Mouse (Mus musculus) CH12.LX (cell line): Measurements from ENCODE around the gene Hdac5. TPM values are rescaled to one million over a fixed set of nuclear protein-coding genes. Genes with fewer than 3 reads are reported as not detected.

ENCODE experiments used
- DNase-seq: peaks from one replicate; pipeline ENCODE4 v3.0.0-alpha.2; 2013; ENCODE audit errors: extremely low read depth
- H3K27ac ChIP-seq: 2 replicates; pipeline ENCODE4 v1.5.1; 2012; ENCODE audit warnings: low read depth, mild to moderate bottlenecking, control low read depth, moderate library complexity; ENCODE audit not compliant: insufficient read depth
- H3K27me3 ChIP-seq: replicated peaks from 2 replicates; pipeline ENCODE3; 2012; ENCODE audit warnings: inconsistent platforms
- H3K36me3 ChIP-seq, 2 experiments: replicated peaks in 1 of 2; 2 replicates each; pipeline versions ENCODE3 to v1.6.1; 2012; ENCODE audit warnings: inconsistent platforms in 1 of 2, low read length in 1 of 2, mild to moderate bottlenecking in 1 of 2, mixed read lengths in 1 of 2, moderate library complexity in 1 of 2; ENCODE audit not compliant: control insufficient read depth in 1 of 2, insufficient read depth in 1 of 2
- H3K4me1 ChIP-seq, 2 experiments: 2 replicates each; pipeline ENCODE4 v1.6.1; 2012; ENCODE audit warnings: inconsistent platforms in 1 of 2, moderate library complexity in 1 of 2; ENCODE audit not compliant: insufficient read depth in 2 of 2, control insufficient read depth in 1 of 2
- H3K4me2 ChIP-seq: 2 replicates; pipeline ENCODE4 v1.6.1; 2012; ENCODE audit warnings: low read depth, mild to moderate bottlenecking, control low read depth; ENCODE audit not compliant: poor library complexity, insufficient read depth, severe bottlenecking
- H3K4me3 ChIP-seq, 3 experiments: fragments of 150-350 bp in 1 of 3; sonication (generic) in 1 of 3; replicated peaks in 1 of 3; 2 replicates each; pipeline versions ENCODE3 to v1.5.1; 2011 to 2012; ENCODE audit warnings: low read depth in 2 of 3, low read length in 2 of 3, mild to moderate bottlenecking in 2 of 3, moderate library complexity in 2 of 3, control low read depth in 1 of 3, improper control_type of control experiment in 1 of 3, inconsistent platforms in 1 of 3, mixed read lengths in 1 of 3; ENCODE audit not compliant: poor library complexity in 1 of 3
- H3K79me2 ChIP-seq: replicated peaks from 2 replicates; pipeline ENCODE4 v1.6.1; 2012; ENCODE audit warnings: mild to moderate bottlenecking, moderate library complexity; ENCODE audit not compliant: control insufficient read depth, poor library complexity, insufficient read depth, severe bottlenecking; ENCODE audit errors: extremely low read depth
- H3K9ac ChIP-seq: 2 replicates; pipeline ENCODE4 v1.6.1; 2012; ENCODE audit warnings: low read depth, mild to moderate bottlenecking, control low read depth, moderate library complexity; ENCODE audit not compliant: insufficient read depth
- H3K9me3 ChIP-seq: replicated peaks from 2 replicates; pipeline ENCODE3; 2012; ENCODE audit warnings: low read length, inconsistent platforms, mixed read lengths
- BHLHE40 ChIP-seq: IDR thresholded peaks from 2 replicates; pipeline ENCODE4 v1.6.1; 2011; ENCODE audit warnings: mild to moderate bottlenecking, low read depth, low read length, improper control_type of control experiment
- CHD2 ChIP-seq: IDR thresholded peaks from 2 replicates; pipeline ENCODE4 v1.6.1; 2011; ENCODE audit warnings: low read length, improper control_type of control experiment
- E2F4 ChIP-seq: IDR thresholded peaks from 2 replicates; pipeline ENCODE4 v1.6.1; 2011; ENCODE audit warnings: low read depth, low read length, improper control_type of control experiment; ENCODE audit not compliant: insufficient replicate concordance
- ELF1 ChIP-seq: IDR thresholded peaks from 2 replicates; pipeline ENCODE4 v1.6.1; 2014; ENCODE audit warnings: low read depth, mild to moderate bottlenecking, inconsistent platforms, low read length, improper control_type of control experiment
- JUND ChIP-seq: conservative IDR thresholded peaks from 2 replicates; pipeline ENCODE4 v1.6.1; 2011; ENCODE audit warnings: low read depth, low read length, improper control_type of control experiment
- MAX ChIP-seq: IDR thresholded peaks from 2 replicates; pipeline ENCODE4 v1.6.1; 2011; ENCODE audit warnings: low read length, improper control_type of control experiment
- MXI1 ChIP-seq: IDR thresholded peaks from 2 replicates; pipeline ENCODE4 v1.6.1; 2011; ENCODE audit warnings: mild to moderate bottlenecking, low read depth, low read length, improper control_type of control experiment
- NELFE ChIP-seq: IDR thresholded peaks from 2 replicates; pipeline ENCODE4 v1.6.1; 2011; ENCODE audit warnings: low read depth, low read length, improper control_type of control experiment
- NRF1 ChIP-seq: IDR thresholded peaks from 2 replicates; pipeline ENCODE4 v1.6.1; 2014; ENCODE audit warnings: low read depth, mild to moderate bottlenecking, inconsistent platforms, low read length, improper control_type of control experiment, moderate library complexity
- POLR2AphosphoS2 ChIP-seq: IDR thresholded peaks from 2 replicates; pipeline ENCODE4 v1.6.1; 2011; ENCODE audit warnings: low read depth, low read length, improper control_type of control experiment
- SMC3 ChIP-seq: IDR thresholded peaks from 2 replicates; pipeline ENCODE4 v1.6.1; 2011; ENCODE audit warnings: low read depth, low read length, improper control_type of control experiment
- TBP ChIP-seq: conservative IDR thresholded peaks from 2 replicates; pipeline ENCODE4 v1.6.1; 2011; ENCODE audit warnings: low read depth, low read length, improper control_type of control experiment
- TCF12 ChIP-seq: IDR thresholded peaks from 2 replicates; pipeline ENCODE4 v1.6.1; 2014; ENCODE audit warnings: low read depth, mild to moderate bottlenecking, inconsistent platforms, low read length, improper control_type of control experiment
- UBTF ChIP-seq: IDR thresholded peaks from 2 replicates; pipeline ENCODE4 v1.6.1; 2012; ENCODE audit warnings: low read depth, mild to moderate bottlenecking, inconsistent platforms, low read length, improper control_type of control experiment, moderate library complexity
- USF1 ChIP-seq: IDR thresholded peaks from 2 replicates; pipeline ENCODE4 v1.6.1; 2014; ENCODE audit warnings: low read depth, mild to moderate bottlenecking, inconsistent platforms, low read length, improper control_type of control experiment
- ZC3H11A ChIP-seq: IDR thresholded peaks from 2 replicates; pipeline ENCODE4 v1.6.1; 2012; ENCODE audit warnings: low read depth, mild to moderate bottlenecking, inconsistent platforms, low read length, improper control_type of control experiment
- ZMIZ1 ChIP-seq: IDR thresholded peaks from 2 replicates; pipeline ENCODE4 v1.6.1; 2012; ENCODE audit warnings: low read depth, mild to moderate bottlenecking, inconsistent platforms, low read length, improper control_type of control experiment
- ZNF384 ChIP-seq: IDR thresholded peaks from 2 replicates; pipeline ENCODE4 v1.6.1; 2012; ENCODE audit warnings: low read depth, low read length, improper control_type of control experiment, inconsistent platforms
- dilution Hi-C: fragments of 300-500 bp; cut with MboI; formaldehyde crosslinking; loops from 2 replicates; pipeline ENCODE4 v1.14.3; 2020; ENCODE audit warnings: low sequenced_read_pairs; ENCODE audit not compliant: extremely low pct_unique_long_range_greater_than_20kb, extremely low pct_ligation_motif_present
- in situ Hi-C: fragments of 300-500 bp; cut with MboI; formaldehyde crosslinking; loops from 3 replicates; pipeline ENCODE4 v1.14.3; 2019; ENCODE audit warnings: low sequenced_read_pairs, low pct_ligation_motif_present, low pct_unique_long_range_greater_than_20kb, mixed read lengths
- polyA plus RNA-seq: library from polyadenylated mRNA; unstranded; fragments of >175 nt; gene quantifications from 2 replicates; pipeline ENCODE4 v1.2.1, GENCODE M21; 2012; ENCODE audit warnings: low read depth; ENCODE audit not compliant: insufficient read length
- total RNA-seq, 2 experiments: library from RNA; depleted of rRNA; stranded (reverse); fragments of 300-350 nt in 1 of 2; fragments of >200 nt in 1 of 2; gene quantifications; 2 replicates each; pipeline ENCODE4 v1.2.3; 2012 to 2014

The Hdac5 gene
- total and polyA plus RNA-seq, 3 experiments = 24.9 to 49.6 (median 46.4) TPM

DNA sequence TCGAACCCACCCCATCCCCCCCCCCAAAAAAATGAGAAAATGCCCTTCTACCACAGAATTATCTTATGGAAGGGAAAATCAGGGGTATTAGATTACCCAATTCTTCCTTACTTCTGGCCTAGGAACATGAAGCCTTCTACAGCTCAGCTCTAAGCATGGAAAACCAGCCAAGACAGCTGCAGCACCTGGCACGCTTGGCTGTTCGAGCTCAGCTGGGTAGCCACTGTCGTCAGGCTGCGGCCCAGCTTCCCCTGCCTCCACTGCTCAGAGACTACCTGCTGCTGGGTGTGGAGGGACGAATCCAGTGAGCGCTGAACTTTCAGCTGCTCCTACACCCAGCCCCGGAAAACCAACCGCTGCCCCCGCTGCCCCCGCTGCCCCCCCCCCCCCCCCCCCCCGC, 47.8 kb upstream of the Hdac5 start:
- Histone ChIP-seq H3K4me1 (peaks cover 5 to 20% of the 10 kb centered on the region in 2 experiments), H3K27me3 (peaks cover 8% of the 10 kb centered on the region)
- TF ChIP-seq BHLHE40 (no peak), E2F4 (no peak), MXI1 (no peak), NELFE (no peak), POLR2AphosphoS2 (no peak), USF1 (no peak), NRF1 (no peak), ZMIZ1 (no peak), SMC3 (no peak), ZC3H11A (no peak), ELF1 (no peak)
- TF ChIP-seq, all 38 proteins: peak for 0
- DNase-seq = no peak
- no peak overlapping the region for H3K9ac ChIP-seq
- H3K9me3 ChIP-seq = no peaks in the 10 kb centered on the region
- in situ Hi-C loops = loop anchor here (5.0 kb wide), 1 partner anchor 50 kb away; no protein-coding TSS in a partner anchor
- H3K27ac ChIP-seq = no peak overlapping the region
- dilution Hi-C loops = no loop called here
- no peak overlapping the region for H3K4me2 ChIP-seq
- no peaks in the 10 kb centered on the region for H3K79me2 ChIP-seq
- H3K4me3 ChIP-seq = no peak overlapping the region
- no peaks in the 10 kb centered on the region for H3K36me3 ChIP-seq

DNA sequence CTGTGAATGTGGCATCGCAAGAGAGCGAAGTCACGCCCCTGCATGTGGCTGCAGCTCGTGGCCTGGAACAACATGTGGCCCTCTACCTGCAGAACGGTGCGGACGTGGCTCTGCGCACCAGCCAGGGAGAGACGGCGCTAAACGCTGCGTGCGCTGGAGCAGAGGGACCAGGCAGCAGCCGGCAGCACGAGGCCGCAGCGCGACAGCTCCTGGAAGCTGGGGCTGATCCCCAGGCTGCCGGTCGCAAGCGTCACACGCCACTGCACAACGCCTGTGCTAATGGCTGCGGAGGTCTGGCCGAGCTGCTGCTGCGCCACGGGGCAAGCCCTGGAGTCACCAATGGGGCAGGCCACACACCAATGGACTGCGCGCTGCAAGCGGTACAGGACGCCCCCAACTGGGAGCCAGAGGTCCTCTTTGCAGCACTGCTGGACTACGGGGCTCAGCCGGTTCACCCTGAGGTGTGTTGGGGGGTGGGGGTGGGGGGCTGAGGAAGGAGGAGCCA, 46.5 kb upstream of the Hdac5 start:
- H3K4me1 ChIP-seq = peaks cover 5 to 18% of the 10 kb centered on the region in 2 experiments
- peak overlapping the region in 1 of 3 experiments; percentile 8 for H3K4me3 ChIP-seq
- no peaks in the 10 kb centered on the region for H3K36me3 ChIP-seq
- H3K27me3 ChIP-seq = peaks cover 12% of the 10 kb centered on the region
- H3K4me2 ChIP-seq = peak overlapping the region; percentile 18; the same call in 1 of the 2 replicates
- no peak overlapping the region for H3K27ac ChIP-seq
- no peak overlapping the region for H3K9ac ChIP-seq
- no peak for TF ChIP-seq E2F4
- TF ChIP-seq MAX = peak; percentile 43; the same call in 1 of the 2 replicates
- peak; percentile 59; the same call in 1 of the 2 replicates for TF ChIP-seq MXI1
- no peak for TF ChIP-seq JUND
- TF ChIP-seq CHD2 = no peak
- no peak for TF ChIP-seq TBP
- peak; percentile 55; the same call in 1 of the 2 replicates for TF ChIP-seq UBTF
- TF ChIP-seq TCF12 = no peak
- TF ChIP-seq ZNF384 = no peak
- TF ChIP-seq POLR2AphosphoS2 = no peak
- H3K9me3 ChIP-seq = no peaks in the 10 kb centered on the region
- dilution Hi-C loops (no loop called here), in situ Hi-C loops (loop anchor here (5.0 kb wide), 1 partner anchor 49 kb away; no protein-coding TSS in a partner anchor)
- no peaks in the 10 kb centered on the region for H3K79me2 ChIP-seq
- DNase-seq = no peak
